Mouse (Mus musculus): ENCODE data around the gene Rab37.

GRCm38 (mm10) chr11:115172825-115173287 lies 81.6 kb downstream of the Rab37 start:
- no peak for TF ChIP-seq CTCF (IDR thresholded peaks at IDR 0.05; ENCODE audit: insufficient read depth, low read length)
- no peak for TF ChIP-seq POLR2A (IDR thresholded peaks at IDR 0.05; ENCODE audit: borderline replicate concordance, extremely low read depth, low read depth, low read length)
